Mouse (Mus musculus) liver, adult 2 months (tissue): ENCODE results near the gene Syde2.

Experiments
- CTCF ChIP-seq: fragments of 200-500 bp; IDR thresholded peaks from 2 replicates; pipeline ENCODE4 v1.5.1; 2011; ENCODE audit warnings: low read depth, low read length, control low read depth
- POLR2A ChIP-seq: fragments of 200-500 bp; IDR thresholded peaks from 2 replicates; pipeline ENCODE4 v1.6.1; 2011; ENCODE audit warnings: low read length, control low read depth; ENCODE audit not compliant: insufficient read depth; ENCODE audit errors: extremely low read depth

GRCm38 (mm10) chr3:145966806-145967205 is 20.9 kb upstream of the Syde2 start:
- TF ChIP-seq POLR2A (no peak), CTCF (no peak)
